Mouse (Mus musculus) limb, embryonic 13.5 days (tissue): ENCODE results near the gene Nr5a1. TPM values are rescaled to one million over a fixed set of nuclear protein-coding genes. Genes with fewer than 3 reads are reported as not detected.

Experiments used
- ATAC-seq: fragments of 200-750 bp; cut with Nextera tagmentation; 2 replicates; pipeline ENCODE4 v1.8.0; 2017; ENCODE audit warnings: low read depth, moderate number of reproducible peaks, moderate TSS enrichment; ENCODE audit not compliant: low FRiP score
- H3K27ac ChIP-seq: fragments of 300-500 bp; sonication (generic); 2 replicates; pipeline ENCODE4 v1.5.1; 2015; ENCODE audit warnings: inconsistent platforms, mild to moderate bottlenecking, moderate library complexity
- H3K27me3 ChIP-seq: fragments of 300-500 bp; sonication (generic); 2 replicates; pipeline ENCODE4 v1.6.1; 2015; ENCODE audit warnings: mild to moderate bottlenecking, inconsistent platforms
- H3K36me3 ChIP-seq: fragments of 300-500 bp; sonication (generic); 2 replicates; pipeline ENCODE4 v1.6.1; 2015; ENCODE audit warnings: inconsistent platforms, mild to moderate bottlenecking, moderate library complexity
- H3K4me1 ChIP-seq: fragments of 300-500 bp; sonication (generic); 2 replicates; pipeline ENCODE4 v1.6.1; 2015; ENCODE audit warnings: inconsistent platforms
- H3K4me2 ChIP-seq: fragments of 300-500 bp; sonication (generic); replicated peaks from 2 replicates; pipeline ENCODE4 v1.6.1; 2015; ENCODE audit warnings: inconsistent platforms, mild to moderate bottlenecking, moderate library complexity
- H3K4me3 ChIP-seq: fragments of 300-500 bp; sonication (generic); 2 replicates; pipeline ENCODE4 v1.5.1; 2015; ENCODE audit warnings: moderate library complexity, mild to moderate bottlenecking, inconsistent platforms
- H3K9ac ChIP-seq: fragments of 300-500 bp; sonication (generic); 2 replicates; pipeline ENCODE4 v1.6.1; 2015; ENCODE audit warnings: mild to moderate bottlenecking, inconsistent platforms
- H3K9me3 ChIP-seq: fragments of 300-500 bp; sonication (generic); 2 replicates; pipeline ENCODE4 v1.6.1; 2016; ENCODE audit warnings: inconsistent platforms
- WGBS: fragments of 180-500 bp; shearing (Covaris S2); methylation state at CpG from one replicate; pipeline ENCODE4 v1.1.7; 2015; 5-methylcytosine and 5-hydroxymethylcytosine counted together
- polyA plus RNA-seq: library from polyadenylated mRNA; unstranded; fragments of >200 nt; fragmentation: Nextera tagmentation; extraction: Ambion mirVana; gene quantifications from 2 replicates; pipeline ENCODE4 v1.2.1, GENCODE M21; 2015

Nr5a1 gene
- polyA plus RNA-seq = 0.13 TPM in 1 of 2 replicates, not detected in the other

- no peaks in the 10 kb centered on the region for H3K9me3 ChIP-seq
- no peak for ATAC-seq
- H3K27ac ChIP-seq = no peak within 1 kb of the TSS
- no peak within 1 kb of the TSS for H3K4me3 ChIP-seq
- WGBS = 90% methylated on average over 13 of the region's 13 CpGs
- H3K36me3 ChIP-seq = no peaks in the 10 kb centered on the region
- no peak within 1 kb of the TSS for H3K9ac ChIP-seq
- H3K4me1 ChIP-seq = peaks cover 34% of the 10 kb centered on the region
- no peak within 1 kb of the TSS for H3K4me2 ChIP-seq
- H3K27me3 ChIP-seq = peaks cover 57% of the 10 kb centered on the region
Observed at GRCm38 (mm10) chr2:38714324-38714723, at the start of gene Nr5a1. Gene Nr5a1, minus strand, starts transcription at chr2:38714542.

DNA sequence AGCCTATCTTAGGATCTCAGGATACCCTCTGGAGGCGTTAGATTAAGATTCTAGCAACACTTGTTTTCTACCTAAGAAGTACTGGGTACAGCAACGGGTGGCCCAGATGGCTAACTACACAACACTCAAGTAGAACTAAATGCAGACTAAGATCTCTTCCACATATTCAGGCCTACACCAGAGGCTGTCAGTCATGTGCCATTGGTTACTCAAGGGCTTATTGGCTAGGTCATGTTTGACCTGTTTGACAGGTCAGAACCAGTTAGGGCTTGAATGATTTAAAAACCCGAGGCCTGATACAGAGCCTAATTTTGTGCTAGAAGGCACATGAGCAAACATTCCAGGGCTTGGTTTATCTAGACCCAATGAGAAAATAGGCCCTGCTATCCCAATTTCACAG, 25.5 kb upstream of the Nr5a1 start:
- Histone ChIP-seq H3K9ac (no peak overlapping the region), H3K27ac (no peak overlapping the region), H3K9me3 (no peaks in the 10 kb centered on the region), H3K36me3 (no peaks in the 10 kb centered on the region), H3K4me1 (0 out of 2 replicates have a peak, but pooled peaks cover under 1% of the 10 kb centered on the region), H3K27me3 (no peaks in the 10 kb centered on the region), H3K4me2 (no peak overlapping the region), H3K4me3 (no peak overlapping the region)
- 87% methylated on average over 3 of the region's 3 CpGs for WGBS
- no peak for ATAC-seq

- Histone ChIP-seq H3K27me3 (no peaks in the 10 kb centered on the region), H3K27ac (no peak overlapping the region), H3K9ac (no peak overlapping the region), H3K4me3 (no peak overlapping the region), H3K9me3 (no peaks in the 10 kb centered on the region), H3K36me3 (no peaks in the 10 kb centered on the region), H3K4me1 (0 out of 2 replicates have a peak, but pooled peaks cover 4% of the 10 kb centered on the region), H3K4me2 (no peak overlapping the region)
- whole genome bisulfite sequencing = 21% methylated on average over 7 of the region's 7 CpGs
- peak; percentile 72; the same call in 1 of the 2 replicates for ATAC-seq
Observed at GRCm38 (mm10) chr2:38739410-38739809, 25.1 kb upstream of the Nr5a1 start.

DNA sequence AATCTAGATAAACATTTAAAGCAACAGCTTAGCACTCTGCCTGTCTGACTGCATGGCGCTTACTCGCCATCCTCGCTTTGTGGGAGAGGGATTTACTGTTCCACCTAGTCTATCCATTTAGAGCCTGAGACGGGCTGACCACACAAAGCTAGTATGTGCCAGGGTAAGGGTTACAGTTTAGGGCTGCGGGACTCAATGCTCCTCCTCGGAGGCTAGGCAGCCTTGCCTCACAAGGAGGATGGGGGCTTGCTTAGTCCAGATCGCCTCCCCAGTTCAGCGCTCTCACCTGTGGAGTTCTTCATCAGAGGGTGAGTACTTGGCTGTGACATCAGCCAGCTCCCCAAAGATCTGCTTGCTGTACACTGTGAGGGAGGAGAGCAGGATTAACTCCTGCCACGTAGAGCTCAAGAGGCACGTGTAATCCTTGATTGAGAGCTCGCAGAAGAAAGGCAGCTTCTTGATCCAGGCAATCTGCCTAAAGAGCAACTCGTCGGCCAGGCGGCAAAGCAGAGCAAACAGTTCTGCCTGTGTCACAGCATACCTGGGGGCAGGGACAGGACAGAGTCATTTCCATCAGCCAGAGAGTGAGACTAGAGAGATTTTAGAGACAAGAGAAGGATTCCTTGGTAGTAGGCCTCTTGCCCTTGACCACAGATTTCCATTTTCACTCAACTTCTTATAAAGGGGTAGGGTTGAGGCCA, 24.4 kb upstream of the Nr5a1 start:
- Histone ChIP-seq H3K36me3 (no peaks in the 10 kb centered on the region), H3K27ac (no peak overlapping the region), H3K9me3 (no peaks in the 10 kb centered on the region), H3K27me3 (no peaks in the 10 kb centered on the region), H3K4me3 (no peak overlapping the region), H3K4me1 (0 out of 2 replicates have a peak, but pooled peaks cover 4% of the 10 kb centered on the region), H3K9ac (no peak overlapping the region), H3K4me2 (no peak overlapping the region)
- 87% methylated on average over 14 of the region's 14 CpGs for WGBS
- ATAC-seq = no peak

GRCm38 (mm10) chr2:38735740-38736139, 21.4 kb upstream of the Nr5a1 start:
- H3K4me1 ChIP-seq = 0 out of 2 replicates have a peak, but pooled peaks cover 4% of the 10 kb centered on the region
- H3K27ac ChIP-seq = no peak overlapping the region
- no peaks in the 10 kb centered on the region for H3K27me3 ChIP-seq
- H3K9me3 ChIP-seq = no peaks in the 10 kb centered on the region
- H3K9ac ChIP-seq = no peak overlapping the region
- no peaks in the 10 kb centered on the region for H3K36me3 ChIP-seq
- no peak for ATAC-seq
- H3K4me3 ChIP-seq = no peak overlapping the region
- no peak overlapping the region for H3K4me2 ChIP-seq

GRCm38 (mm10) chr2:38734721-38735120, 20.4 kb upstream of the Nr5a1 start:
- Histone ChIP-seq H3K36me3 (no peaks in the 10 kb centered on the region), H3K27me3 (no peaks in the 10 kb centered on the region), H3K4me3 (no peak overlapping the region), H3K4me2 (no peak overlapping the region), H3K9ac (no peak overlapping the region), H3K27ac (no peak overlapping the region), H3K9me3 (no peaks in the 10 kb centered on the region), H3K4me1 (0 out of 2 replicates have a peak, but pooled peaks cover 4% of the 10 kb centered on the region)
- no peak for ATAC-seq
- 62% methylated on average over 5 of the region's 5 CpGs for WGBS

DNA sequence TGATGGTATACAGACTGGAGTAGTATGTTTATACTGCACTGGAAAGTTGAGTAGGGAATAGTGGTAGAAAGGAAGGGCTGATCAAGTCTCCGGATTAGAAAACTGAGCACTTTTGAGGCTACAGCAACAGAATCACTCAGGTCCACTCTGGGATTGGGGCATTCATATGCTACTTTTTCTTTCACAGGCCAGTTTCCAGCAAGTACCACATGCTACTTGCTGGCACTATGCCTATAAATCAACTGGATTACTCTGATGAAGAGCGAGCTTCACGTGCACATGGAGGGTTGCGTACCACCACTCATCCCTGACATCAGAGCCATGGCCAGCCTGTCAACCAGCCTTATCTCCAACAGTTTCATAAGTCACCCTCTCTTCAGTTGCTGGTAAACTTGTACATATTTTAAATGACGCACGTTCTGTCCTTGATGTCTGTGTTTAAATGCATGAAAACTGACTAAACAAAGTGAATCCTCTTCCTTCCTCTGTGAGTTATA, 16.0 kb upstream of the Nr5a1 start:
- Histone ChIP-seq H3K4me2 (no peak overlapping the region), H3K27ac (no peak overlapping the region), H3K9me3 (no peaks in the 10 kb centered on the region), H3K4me3 (no peak overlapping the region), H3K9ac (no peak overlapping the region), H3K27me3 (no peaks in the 10 kb centered on the region), H3K36me3 (no peaks in the 10 kb centered on the region), H3K4me1 (0 out of 2 replicates have a peak, but pooled peaks cover 9% of the 10 kb centered on the region)
- ATAC-seq = no peak
- WGBS = 92% methylated on average over 6 of the region's 6 CpGs

GRCm38 (mm10) chr2:38725427-38725826, 11.1 kb upstream of the Nr5a1 start:
- 43% methylated on average over 3 of the region's 3 CpGs for WGBS
- Histone ChIP-seq H3K4me2 (no peak overlapping the region), H3K4me1 (peaks cover 21% of the 10 kb centered on the region), H3K27me3 (no peaks in the 10 kb centered on the region), H3K27ac (peak overlapping the region; percentile 58; the same call in 1 of the 2 replicates), H3K9ac (no peak overlapping the region), H3K4me3 (no peak overlapping the region), H3K9me3 (no peaks in the 10 kb centered on the region), H3K36me3 (no peaks in the 10 kb centered on the region)
- ATAC-seq = no peak

- Histone ChIP-seq H3K9ac (no peak overlapping the region), H3K4me2 (no peak overlapping the region), H3K9me3 (no peaks in the 10 kb centered on the region), H3K27me3 (no peaks in the 10 kb centered on the region), H3K36me3 (no peaks in the 10 kb centered on the region), H3K27ac (no peak overlapping the region), H3K4me3 (no peak overlapping the region), H3K4me1 (peaks cover 27% of the 10 kb centered on the region)
- no peak for ATAC-seq
- 87% methylated on average over 4 of the region's 4 CpGs for WGBS
Observed at GRCm38 (mm10) chr2:38723378-38723777, 9.0 kb upstream of the Nr5a1 start.

DNA sequence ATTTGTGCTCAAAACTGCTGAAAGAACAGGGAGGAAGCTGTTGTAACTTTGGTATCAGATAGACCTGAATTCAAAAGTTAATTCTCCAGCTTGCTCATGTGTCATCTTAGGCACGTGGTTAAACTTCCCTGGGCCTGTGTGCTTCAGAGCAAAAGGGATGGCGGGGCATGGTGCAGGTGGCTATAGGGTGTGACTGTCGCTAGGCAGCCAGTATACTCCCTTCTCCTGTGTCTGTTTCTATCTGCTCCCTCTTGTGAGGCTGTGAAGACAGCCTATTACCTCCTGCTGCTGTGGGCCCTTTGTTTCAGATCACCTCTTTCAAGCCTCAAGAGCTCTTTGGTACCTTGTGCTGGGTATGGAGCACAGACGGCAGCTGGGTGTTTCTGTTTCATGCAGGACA, 7.7 kb upstream of the Nr5a1 start:
- Histone ChIP-seq H3K4me1 (peaks cover 27% of the 10 kb centered on the region), H3K27ac (no peak overlapping the region), H3K4me3 (no peak overlapping the region), H3K9ac (no peak overlapping the region), H3K27me3 (no peaks in the 10 kb centered on the region), H3K4me2 (no peak overlapping the region), H3K36me3 (no peaks in the 10 kb centered on the region), H3K9me3 (no peaks in the 10 kb centered on the region)
- 63% methylated on average over 4 of the region's 4 CpGs for WGBS
- no peak for ATAC-seq

GRCm38 (mm10) chr2:38720661-38721060, 6.3 kb upstream of the Nr5a1 start:
- H3K4me2 ChIP-seq = no peak overlapping the region
- WGBS = 80% methylated on average over 2 of the region's 2 CpGs
- H3K36me3 ChIP-seq = no peaks in the 10 kb centered on the region
- H3K27ac ChIP-seq = no peak overlapping the region
- H3K27me3 ChIP-seq = no peaks in the 10 kb centered on the region
- peaks cover 24% of the 10 kb centered on the region for H3K4me1 ChIP-seq
- no peak overlapping the region for H3K4me3 ChIP-seq
- H3K9me3 ChIP-seq = no peaks in the 10 kb centered on the region
- ATAC-seq = no peak
- no peak overlapping the region for H3K9ac ChIP-seq

DNA sequence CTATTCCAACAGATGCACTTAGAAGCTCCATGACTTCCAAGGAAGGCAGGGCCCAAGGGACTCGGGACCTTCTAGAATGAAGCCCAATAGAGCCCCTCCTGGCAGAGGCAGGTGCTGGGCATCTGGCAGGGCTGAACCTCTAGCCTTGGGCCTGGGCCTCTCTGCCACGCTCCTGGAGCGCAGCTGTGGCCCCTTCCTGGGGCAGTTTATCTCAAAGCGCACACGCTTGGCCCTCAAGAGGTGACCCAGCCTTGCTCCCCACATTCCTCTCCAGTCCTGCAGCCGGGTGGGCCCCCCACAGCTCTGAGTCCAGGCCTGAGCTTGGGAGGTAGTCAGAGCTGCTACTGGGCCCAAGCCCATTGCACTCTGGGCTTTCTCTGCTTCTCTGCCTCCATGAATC, 5.0 kb upstream of the Nr5a1 start:
- no peak overlapping the region for H3K4me2 ChIP-seq
- no peak for ATAC-seq
- WGBS = 73% methylated on average over 6 of the region's 6 CpGs
- H3K36me3 ChIP-seq = no peaks in the 10 kb centered on the region
- no peaks in the 10 kb centered on the region for H3K9me3 ChIP-seq
- H3K27ac ChIP-seq = no peak overlapping the region
- no peak overlapping the region for H3K9ac ChIP-seq
- H3K27me3 ChIP-seq = peaks cover 6% of the 10 kb centered on the region
- H3K4me3 ChIP-seq = no peak overlapping the region
- peaks cover 14% of the 10 kb centered on the region for H3K4me1 ChIP-seq

GRCm38 (mm10) chr2:38718676-38719075, 4.3 kb upstream of the Nr5a1 start:
- no peaks in the 10 kb centered on the region for H3K36me3 ChIP-seq
- peaks cover 8% of the 10 kb centered on the region; the same call in 1 of the 2 replicates for H3K4me1 ChIP-seq
- 62% methylated on average over 8 of the region's 8 CpGs for WGBS
- H3K4me3 ChIP-seq = no peak overlapping the region
- no peak overlapping the region for H3K4me2 ChIP-seq
- ATAC-seq = no peak
- H3K9ac ChIP-seq = no peak overlapping the region
- H3K9me3 ChIP-seq = no peaks in the 10 kb centered on the region
- peaks cover 13% of the 10 kb centered on the region for H3K27me3 ChIP-seq
- no peak overlapping the region for H3K27ac ChIP-seq
